Mouse (Mus musculus): ENCODE measurements around the gene 1700029I15Rik. TPM values are rescaled to one million over a fixed set of nuclear protein-coding genes. Genes with fewer than 3 reads are reported as not detected.

The 1700029I15Rik gene
- polyA plus RNA-seq, 1 experiment from 2014 or later = 1.9 TPM

DNA sequence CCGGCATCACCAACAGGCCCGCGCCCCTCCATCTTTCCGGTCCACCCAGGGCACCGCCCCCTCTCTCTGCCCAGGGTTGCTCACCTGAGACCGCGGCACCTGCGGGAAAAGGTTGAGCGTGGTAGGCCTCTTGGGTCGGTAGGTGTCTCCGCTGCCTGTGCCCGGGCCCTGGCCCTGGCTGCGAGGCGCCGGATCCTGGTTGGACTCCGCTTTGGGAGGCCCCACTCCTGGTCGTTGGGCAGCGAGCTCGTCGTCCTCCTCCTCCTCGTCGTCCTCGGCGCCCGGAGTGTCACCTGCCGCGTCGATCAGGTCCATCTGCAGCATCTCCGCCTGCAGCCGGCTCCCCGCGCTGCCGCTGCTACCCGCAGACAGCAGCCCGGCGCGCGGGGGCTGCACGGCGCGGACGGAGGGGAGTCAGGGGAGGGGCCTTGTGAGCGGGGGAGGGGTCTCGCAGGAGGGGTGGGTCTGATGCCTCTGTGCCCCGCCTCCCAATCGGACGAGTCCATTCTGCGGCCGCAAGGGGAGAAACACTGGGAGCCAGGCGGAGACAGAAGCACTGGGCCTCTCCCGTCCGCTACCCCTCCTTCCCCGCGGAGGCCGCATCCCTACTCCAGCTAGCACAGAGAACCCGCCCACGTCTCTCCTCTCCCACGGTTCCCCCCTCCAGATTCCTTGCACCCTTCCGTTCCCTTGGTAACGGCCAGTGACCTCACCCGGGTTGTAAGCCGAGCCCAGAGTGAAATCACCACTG, 6.7 kb downstream of the 1700029I15Rik start:
- no peaks in the 10 kb centered on the region for H3K9me3 ChIP-seq (ENCODE audit: low read length)
- peak overlapping the region; percentile 62 for H3K4me2 ChIP-seq (ENCODE audit: low read depth, low read length)
- H3K36me3 ChIP-seq (replicated peaks; ENCODE audit: insufficient read depth, low read length) = no peaks in the 10 kb centered on the region
- H3K27me3 ChIP-seq (ENCODE audit: insufficient read depth, low read length) = peaks cover 44% of the 10 kb centered on the region
- H3K4me1 ChIP-seq (ENCODE audit: insufficient read depth) = peaks cover 15% of the 10 kb centered on the region; the same call in 1 of the 2 replicates
- H3K4me3 ChIP-seq (ENCODE audit: low read depth, low read length) = peak overlapping the region; percentile 41
- H3K27ac ChIP-seq (ENCODE audit: low read depth) = no peak overlapping the region
- peak; percentile 71 for DNase-seq
- TF ChIP-seq EP300 (IDR thresholded peaks at IDR 0.05; ENCODE audit: low read depth) (no peak), CTCF (IDR thresholded peaks at IDR 0.05; ENCODE audit: low read depth) (no peak)
- peak; percentile 47 for ATAC-seq
- 3% methylated on average over 55 of the region's 62 CpGs for WGBS (ENCODE audit: insufficient replicate concordance)
- peak overlapping the region; percentile 42; the same call in 1 of the 2 replicates for H3K9ac ChIP-seq (replicated peaks)

DNA sequence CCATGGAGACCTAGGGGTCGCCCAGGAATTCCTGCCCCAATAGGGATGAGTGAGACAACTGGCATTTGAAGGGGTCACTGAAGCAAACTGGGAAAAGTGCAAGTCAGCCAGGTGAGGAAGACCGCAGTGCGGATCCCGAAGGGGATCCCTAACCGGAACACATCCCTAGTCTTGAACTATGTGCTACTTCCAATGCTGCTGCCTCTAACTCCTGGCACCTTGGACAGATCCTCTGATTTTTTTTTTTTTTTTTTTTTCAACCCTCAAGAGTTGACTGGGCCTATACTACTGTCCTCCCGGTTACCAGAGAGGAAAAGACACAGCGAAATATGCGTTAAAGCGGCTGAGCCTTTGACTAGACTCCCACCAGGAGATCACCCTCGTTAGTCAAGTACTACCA, 7.3 kb downstream of the 1700029I15Rik start:
- Histone ChIP-seq H3K4me1 (ENCODE audit: insufficient read depth) (peaks cover 15% of the 10 kb centered on the region; the same call in 1 of the 2 replicates), H3K4me3 (ENCODE audit: low read depth, low read length) (peak overlapping the region; percentile 41), H3K27me3 (ENCODE audit: insufficient read depth, low read length) (peaks cover 44% of the 10 kb centered on the region), H3K27ac (ENCODE audit: low read depth) (no peak overlapping the region), H3K4me2 (ENCODE audit: low read depth, low read length) (peak overlapping the region; percentile 62), H3K9ac (replicated peaks) (no peak overlapping the region; the same call in 1 of the 2 replicates), H3K9me3 (ENCODE audit: low read length) (no peaks in the 10 kb centered on the region), H3K36me3 (replicated peaks; ENCODE audit: insufficient read depth, low read length) (no peaks in the 10 kb centered on the region)
- DNase-seq (no peak), ATAC-seq (no peak)
- 18% methylated on average over 10 of the region's 10 CpGs for WGBS (ENCODE audit: insufficient replicate concordance)
- TF ChIP-seq EP300 (IDR thresholded peaks at IDR 0.05; ENCODE audit: low read depth) = no peak
- TF ChIP-seq CTCF (IDR thresholded peaks at IDR 0.05; ENCODE audit: low read depth) = no peak

DNA sequence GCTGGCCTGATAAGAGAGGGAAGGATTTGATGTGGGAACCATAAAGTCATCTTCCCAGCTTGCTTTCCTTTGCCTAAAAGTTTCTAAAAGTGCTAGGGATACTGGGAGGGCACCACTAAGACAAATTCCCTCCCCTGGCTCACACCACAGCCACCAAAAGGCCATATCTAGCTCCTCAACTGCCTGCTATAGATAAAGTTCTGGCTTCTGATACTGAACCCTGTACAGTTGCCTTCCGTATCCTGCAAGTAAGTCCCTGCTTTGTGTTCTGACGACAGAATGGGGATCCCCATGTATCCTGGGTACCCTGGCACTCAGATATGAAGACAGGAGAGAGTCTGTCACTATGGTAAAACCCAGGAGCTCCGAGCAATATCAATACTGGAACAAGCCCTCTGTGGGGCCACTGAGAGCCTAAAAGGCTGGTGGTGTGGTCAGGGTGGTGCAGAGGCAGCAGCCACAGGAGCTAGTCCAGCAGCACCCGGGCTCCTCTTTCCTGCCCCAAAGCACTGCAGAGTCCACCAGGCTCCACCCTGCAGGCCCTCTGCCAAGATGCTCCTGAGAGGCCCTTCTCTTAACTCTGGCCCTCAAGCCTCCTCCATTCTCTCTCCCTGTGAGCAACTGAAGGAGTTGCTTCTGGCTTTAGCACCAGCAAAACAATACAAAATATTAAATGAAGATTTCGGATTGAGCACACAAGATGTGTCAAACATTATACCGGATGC, 8.0 kb downstream of the 1700029I15Rik start:
- peaks cover 44% of the 10 kb centered on the region for H3K27me3 ChIP-seq (ENCODE audit: insufficient read depth, low read length)
- H3K4me3 ChIP-seq (ENCODE audit: low read depth, low read length) = no peak overlapping the region
- TF ChIP-seq CTCF (IDR thresholded peaks at IDR 0.05; ENCODE audit: low read depth) = no peak
- no peak for TF ChIP-seq EP300 (IDR thresholded peaks at IDR 0.05; ENCODE audit: low read depth)
- no peak overlapping the region for H3K27ac ChIP-seq (ENCODE audit: low read depth)
- DNase-seq (no peak), ATAC-seq (no peak)
- WGBS (ENCODE audit: insufficient replicate concordance) = 57% methylated on average over 6 of the region's 6 CpGs
- H3K36me3 ChIP-seq (replicated peaks; ENCODE audit: insufficient read depth, low read length) = no peaks in the 10 kb centered on the region
- peaks cover 15% of the 10 kb centered on the region; the same call in 1 of the 2 replicates for H3K4me1 ChIP-seq (ENCODE audit: insufficient read depth)
- no peaks in the 10 kb centered on the region for H3K9me3 ChIP-seq (ENCODE audit: low read length)
- no peak overlapping the region for H3K4me2 ChIP-seq (ENCODE audit: low read depth, low read length)
- H3K9ac ChIP-seq (replicated peaks) = no peak overlapping the region

DNA sequence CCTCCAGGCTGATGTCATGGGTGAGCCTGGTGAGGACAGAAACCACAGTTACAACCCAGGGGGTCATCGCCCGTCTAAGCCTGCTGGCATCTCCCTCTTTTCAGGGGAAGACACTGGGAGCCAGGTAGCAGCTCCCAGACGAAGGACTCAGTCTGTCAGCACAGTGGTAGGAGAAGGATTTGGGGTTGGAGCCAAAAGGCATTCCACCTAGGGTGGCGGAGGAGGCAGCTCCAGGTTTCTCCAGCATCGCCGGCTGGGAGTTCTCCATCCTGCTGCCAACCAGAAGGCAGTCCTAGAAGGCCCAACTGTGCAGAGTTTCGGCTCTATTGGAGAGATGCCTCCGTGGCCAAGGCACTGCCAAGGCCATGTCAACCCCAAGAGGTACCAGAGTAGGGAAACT, 8.8 kb downstream of the 1700029I15Rik start:
- no peak overlapping the region for H3K4me3 ChIP-seq (ENCODE audit: low read depth, low read length)
- H3K27me3 ChIP-seq (ENCODE audit: insufficient read depth, low read length) = peaks cover 44% of the 10 kb centered on the region
- DNase-seq (no peak), ATAC-seq (no peak)
- H3K9ac ChIP-seq (replicated peaks) = no peak overlapping the region
- peak overlapping the region; percentile 57; the same call in 1 of the 2 replicates for H3K4me2 ChIP-seq (ENCODE audit: low read depth, low read length)
- no peak overlapping the region for H3K27ac ChIP-seq (ENCODE audit: low read depth)
- no peaks in the 10 kb centered on the region for H3K9me3 ChIP-seq (ENCODE audit: low read length)
- H3K36me3 ChIP-seq (replicated peaks; ENCODE audit: insufficient read depth, low read length) = no peaks in the 10 kb centered on the region
- TF ChIP-seq EP300 (IDR thresholded peaks at IDR 0.05; ENCODE audit: low read depth) (no peak), CTCF (IDR thresholded peaks at IDR 0.05; ENCODE audit: low read depth) (no peak)
- WGBS (ENCODE audit: insufficient replicate concordance) = 76% methylated on average over 8 of the region's 8 CpGs
- H3K4me1 ChIP-seq (ENCODE audit: insufficient read depth) = peaks cover 15% of the 10 kb centered on the region; the same call in 1 of the 2 replicates

DNA sequence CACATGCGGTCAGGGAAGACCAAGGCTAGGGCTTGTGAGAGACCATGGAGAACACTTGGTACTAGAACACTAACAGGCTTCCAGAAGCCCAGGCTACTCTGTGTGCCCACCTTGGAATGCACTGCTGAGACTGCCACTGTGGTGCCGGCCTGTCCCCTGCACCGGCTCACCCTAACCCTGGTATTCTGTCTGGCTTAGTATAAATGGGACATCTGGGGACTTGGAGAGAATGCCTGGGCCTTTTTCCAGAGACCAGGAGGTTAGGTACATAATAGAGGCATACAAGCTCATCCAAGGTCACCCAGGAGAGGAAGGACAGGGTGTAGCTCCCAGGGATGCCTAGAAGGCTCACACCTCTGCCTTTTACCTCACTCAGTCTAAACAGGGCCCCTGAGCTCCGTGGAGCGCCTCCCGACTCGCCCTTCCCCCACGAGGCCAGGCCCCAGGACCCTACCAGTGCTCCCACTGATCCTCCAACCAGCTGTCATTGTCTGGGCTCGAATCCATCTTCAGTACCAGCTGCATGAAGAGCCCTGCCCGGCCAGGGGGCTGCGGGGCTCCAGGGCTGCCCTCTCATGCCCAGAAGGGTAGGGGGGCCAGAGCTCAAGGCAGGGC, 9.5 kb downstream of the 1700029I15Rik start:
- H3K36me3 ChIP-seq (replicated peaks; ENCODE audit: insufficient read depth, low read length) = no peaks in the 10 kb centered on the region
- H3K9me3 ChIP-seq (ENCODE audit: low read length) = no peaks in the 10 kb centered on the region
- H3K9ac ChIP-seq (replicated peaks) = peak overlapping the region; percentile 40; the same call in 1 of the 2 replicates
- H3K27me3 ChIP-seq (ENCODE audit: insufficient read depth, low read length) = peaks cover 44% of the 10 kb centered on the region
- peaks cover 15% of the 10 kb centered on the region; the same call in 1 of the 2 replicates for H3K4me1 ChIP-seq (ENCODE audit: insufficient read depth)
- whole genome bisulfite sequencing (ENCODE audit: insufficient replicate concordance) = 36% methylated on average over 11 of the region's 11 CpGs
- ATAC-seq (peak; percentile 40), DNase-seq (no peak)
- peak overlapping the region; percentile 57 for H3K4me2 ChIP-seq (ENCODE audit: low read depth, low read length)
- 0 out of 2 replicates have a peak overlapping the region, but pooled peaks have one; percentile 5 for H3K27ac ChIP-seq (ENCODE audit: low read depth)
- TF ChIP-seq EP300 (IDR thresholded peaks at IDR 0.05; ENCODE audit: low read depth) (no peak), CTCF (IDR thresholded peaks at IDR 0.05; ENCODE audit: low read depth) (no peak)
- H3K4me3 ChIP-seq (ENCODE audit: low read depth, low read length) = peak overlapping the region; percentile 21

All from liver, postnatal 0 days (tissue).